Mouse (Mus musculus): ENCODE results near the gene Prkag1.

Prkag1 gene

GRCm38 (mm10) chr15:98793141-98793698 lies 38.1 kb downstream of the Prkag1 start:
- DNase-seq (ENCODE audit: low read depth, low spot score) = no peak

GRCm38 (mm10) chr15:98792233-98793020 lies 38.9 kb downstream of the Prkag1 start:
- no peak for DNase-seq (ENCODE audit: low read depth, low spot score)

GRCm38 (mm10) chr15:98791771-98792170 lies 39.5 kb downstream of the Prkag1 start:
- no peak for DNase-seq (ENCODE audit: low read depth, low spot score)

DNA sequence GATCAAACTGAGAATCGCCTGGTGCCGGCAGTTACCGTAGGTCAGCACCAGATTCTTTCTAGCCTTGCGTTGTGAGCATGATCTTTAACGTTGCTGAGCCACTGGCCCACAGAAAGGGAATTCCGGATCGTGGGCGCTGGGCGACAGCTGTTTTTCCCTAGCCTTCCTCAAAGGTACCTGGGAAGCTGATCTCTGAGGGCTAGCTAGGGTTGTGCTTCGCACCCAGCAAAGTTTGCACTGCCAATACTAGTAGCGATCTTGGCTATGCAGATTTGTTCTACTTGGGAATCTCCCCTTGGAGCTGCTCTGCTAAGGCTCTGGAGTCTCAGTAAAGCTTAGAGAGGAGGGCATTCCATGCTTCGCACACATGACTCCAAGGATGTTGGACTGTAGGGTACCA lies 40.1 kb downstream of the Prkag1 start:
- DNase-seq (ENCODE audit: low read depth, low spot score) = no peak

GRCm38 (mm10) chr15:98790761-98791160 lies 40.6 kb downstream of the Prkag1 start:
- DNase-seq (ENCODE audit: low read depth, low spot score) = no peak

DNA sequence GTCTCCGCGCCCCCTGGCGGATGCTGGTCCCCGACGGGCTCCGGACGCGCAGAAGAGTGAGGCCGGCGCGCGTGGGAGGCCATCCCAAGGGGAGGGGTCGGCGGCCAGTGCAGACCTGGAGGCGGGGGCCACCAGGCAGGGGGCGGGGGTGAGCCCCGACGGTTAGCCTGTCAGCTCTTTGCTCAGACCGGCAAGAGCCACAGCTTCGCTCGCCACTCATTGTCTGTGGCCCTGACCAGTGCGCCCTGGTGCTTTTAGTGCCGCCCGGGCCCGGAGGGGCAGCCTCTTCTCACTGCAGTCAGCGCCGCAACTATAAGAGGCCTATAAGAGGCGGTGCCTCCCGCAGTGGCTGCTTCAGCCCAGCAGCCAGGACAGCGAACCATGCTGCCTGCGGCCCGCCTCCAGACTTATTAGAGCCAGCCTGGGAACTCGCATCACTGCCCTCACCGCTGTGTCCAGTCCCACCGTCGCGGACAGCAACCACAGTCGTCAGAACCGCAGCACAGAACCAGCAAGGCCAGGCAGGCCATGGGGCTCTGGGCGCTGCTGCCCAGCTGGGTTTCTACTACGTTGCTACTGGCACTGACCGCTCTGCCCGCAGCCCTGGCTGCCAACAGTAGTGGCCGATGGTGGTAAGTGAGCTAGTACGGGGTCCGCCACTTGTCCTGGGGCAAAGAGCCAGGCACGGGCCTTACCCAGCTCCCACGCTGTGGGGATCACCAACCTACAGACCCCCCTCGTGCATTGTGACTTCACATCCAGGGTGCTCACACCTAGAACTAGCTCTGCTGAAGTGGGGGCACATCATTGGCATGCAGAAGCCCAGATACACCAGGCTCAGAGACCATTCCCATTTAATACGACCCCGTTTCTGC lies 41.4 kb downstream of the Prkag1 start, which contains the start of gene Wnt1:
Gene Wnt1, plus strand, starts transcription at position 197 of the 875 bp plus-strand sequence.
- no peak for DNase-seq (ENCODE audit: low read depth, low spot score)

DNA sequence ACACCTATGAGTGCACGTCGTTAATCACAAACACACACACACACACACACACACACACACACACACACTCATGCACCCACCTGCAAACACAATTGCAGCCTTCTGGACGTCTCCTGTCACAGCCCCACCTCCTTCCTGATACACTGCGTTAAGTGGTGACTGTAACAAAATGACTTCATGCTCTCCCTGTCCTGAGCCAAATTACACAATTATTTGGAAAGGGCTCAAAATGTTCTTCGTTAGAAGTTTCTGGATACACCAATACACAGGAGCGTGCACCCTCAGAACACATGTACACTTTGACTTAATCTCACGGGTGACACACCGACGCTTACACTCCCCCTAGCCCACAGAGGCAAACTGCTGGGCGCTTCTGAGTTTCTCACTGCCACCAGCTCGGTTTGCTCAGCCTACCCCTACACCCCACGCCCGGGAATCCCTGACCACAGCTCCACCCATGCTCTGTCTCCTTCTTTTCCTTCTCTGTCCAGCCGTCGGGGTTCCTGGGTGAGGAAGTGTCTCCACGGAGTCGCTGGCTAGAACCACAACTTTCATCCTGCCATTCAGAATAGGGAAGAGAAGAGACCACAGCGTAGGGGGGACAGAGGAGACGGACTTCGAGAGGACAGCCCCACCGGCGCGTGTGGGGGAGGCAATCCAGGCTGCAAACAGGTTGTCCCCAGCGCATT lies 42.2 kb downstream of the Prkag1 start:
- DNase-seq (ENCODE audit: low read depth, low spot score) = no peak

- no peak for DNase-seq (ENCODE audit: low read depth, low spot score)
Measured at GRCm38 (mm10) chr15:98787930-98788329, 43.4 kb downstream of the Prkag1 start.

DNA sequence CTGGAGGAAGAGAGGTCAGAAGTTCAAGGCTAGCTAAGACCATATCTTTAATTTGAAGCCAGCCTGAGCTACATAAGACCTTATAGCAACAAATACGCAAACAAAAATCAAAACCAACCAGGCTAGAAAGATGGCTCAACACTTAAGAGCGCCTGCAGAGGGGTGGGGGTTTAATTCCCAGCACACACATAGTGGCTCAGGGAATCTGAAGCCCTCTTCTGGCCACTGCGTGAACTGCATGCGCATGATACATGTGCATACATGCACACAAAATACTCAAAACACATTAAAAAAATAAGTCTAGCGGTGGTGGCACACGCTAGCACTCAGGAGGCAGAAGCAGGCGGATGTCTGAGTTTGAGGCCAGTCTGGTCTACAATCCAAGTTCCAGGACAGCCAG lies 45.6 kb downstream of the Prkag1 start:
- no peak for DNase-seq (ENCODE audit: low read depth, low spot score)

GRCm38 (mm10) chr15:98781166-98781565 lies 50.2 kb downstream of the Prkag1 start:
- no peak for DNase-seq (ENCODE audit: low read depth, low spot score)

GRCm38 (mm10) chr15:98780573-98780972 lies 50.7 kb downstream of the Prkag1 start:
- DNase-seq (ENCODE audit: low read depth, low spot score) = no peak

DNA sequence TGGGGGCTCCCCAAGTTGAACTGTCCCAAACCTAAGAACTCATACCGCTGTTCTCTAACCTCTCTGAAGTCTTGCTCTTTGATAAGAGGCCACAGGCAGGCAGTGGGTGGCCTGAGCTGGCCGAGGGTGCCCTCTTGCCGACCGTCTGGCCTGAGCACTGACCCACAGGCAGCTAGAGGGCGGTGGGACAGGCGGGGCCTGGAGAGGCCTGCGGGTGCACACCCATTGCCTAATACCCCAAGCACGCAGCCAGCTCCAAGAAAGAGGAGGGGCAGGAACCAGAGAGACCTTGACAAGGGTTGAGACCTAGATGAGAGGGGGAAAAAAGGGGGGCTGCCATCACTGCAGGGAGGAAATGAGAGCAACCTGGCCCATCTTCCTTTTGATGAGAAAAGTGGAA lies 51.2 kb downstream of the Prkag1 start:
- DNase-seq (ENCODE audit: low read depth, low spot score) = no peak

DNA sequence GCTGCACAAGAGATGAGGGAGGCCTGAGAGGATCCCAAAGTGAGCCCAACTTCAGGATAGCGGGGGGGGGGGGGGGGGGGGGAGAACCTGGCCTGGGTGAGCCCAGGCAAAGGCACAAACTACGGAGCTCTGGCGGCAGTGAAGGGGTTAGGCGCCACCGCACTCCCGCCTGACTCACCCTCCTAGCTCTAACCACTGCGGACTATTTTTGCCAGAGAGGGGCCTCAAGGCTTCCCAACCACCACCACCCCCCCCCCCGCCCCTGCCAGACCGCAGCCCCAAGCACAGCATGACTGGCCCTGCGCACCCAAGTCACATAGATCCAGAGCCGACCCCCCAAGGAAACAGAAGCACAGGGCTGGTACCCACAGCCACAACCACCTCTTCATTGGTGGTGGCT lies 52.5 kb downstream of the Prkag1 start:
- no peak for DNase-seq (ENCODE audit: low read depth, low spot score)

DNA sequence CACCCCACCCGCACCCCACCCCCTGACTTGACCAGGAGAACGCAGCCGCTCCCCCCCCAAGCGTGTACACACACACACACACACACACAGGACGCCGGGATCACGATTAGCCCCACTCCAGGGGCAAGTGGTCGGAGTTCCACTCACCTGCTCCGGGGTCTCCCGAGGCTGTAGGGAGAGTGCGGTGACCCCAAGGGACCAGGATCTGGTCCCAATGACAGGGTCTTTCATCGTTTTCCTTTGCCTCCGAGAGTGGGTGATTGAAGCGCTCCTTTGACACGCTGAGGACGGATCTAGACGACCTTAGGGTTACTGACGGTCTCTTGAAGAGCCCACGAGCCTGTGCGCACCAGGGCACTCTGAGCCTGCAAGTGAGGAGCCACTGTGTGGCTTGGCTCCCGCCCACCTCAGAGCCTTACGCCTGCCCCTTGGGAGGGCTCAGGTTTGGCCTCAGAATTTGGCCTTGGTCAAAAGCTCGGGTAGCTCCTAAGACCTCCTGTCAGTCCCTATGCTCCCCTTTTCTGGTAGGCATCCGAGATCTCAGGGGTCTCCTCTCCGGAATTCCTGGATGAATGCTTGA lies 53.0 kb downstream of the Prkag1 start:
- no peak for DNase-seq (ENCODE audit: low read depth, low spot score)

DNA sequence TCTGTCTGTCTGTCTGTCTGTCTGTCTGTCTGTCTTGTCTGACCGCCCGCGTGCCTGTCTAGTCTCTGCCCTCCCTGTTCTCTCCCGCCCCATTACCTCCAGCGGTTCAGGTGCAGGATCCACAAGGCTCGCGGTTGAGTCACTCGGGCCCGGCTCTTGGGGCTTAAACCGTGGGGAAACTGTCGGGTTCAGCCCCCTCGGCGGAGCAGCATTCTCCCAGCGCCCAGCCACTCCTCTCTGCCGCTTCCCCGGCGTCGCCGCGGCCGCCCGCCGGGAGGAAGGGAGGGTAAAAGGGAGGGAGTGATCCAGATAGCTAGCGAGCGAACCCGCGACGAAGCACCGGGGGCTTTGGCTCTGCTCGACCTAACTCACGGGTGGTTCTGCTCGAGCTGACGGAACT lies 53.6 kb downstream of the Prkag1 start, which contains the start of gene Wnt10b:
Gene Wnt10b, minus strand, starts transcription at position 389 of the 400 bp plus-strand sequence.
- no peak for DNase-seq (ENCODE audit: low read depth, low spot score)

DNA sequence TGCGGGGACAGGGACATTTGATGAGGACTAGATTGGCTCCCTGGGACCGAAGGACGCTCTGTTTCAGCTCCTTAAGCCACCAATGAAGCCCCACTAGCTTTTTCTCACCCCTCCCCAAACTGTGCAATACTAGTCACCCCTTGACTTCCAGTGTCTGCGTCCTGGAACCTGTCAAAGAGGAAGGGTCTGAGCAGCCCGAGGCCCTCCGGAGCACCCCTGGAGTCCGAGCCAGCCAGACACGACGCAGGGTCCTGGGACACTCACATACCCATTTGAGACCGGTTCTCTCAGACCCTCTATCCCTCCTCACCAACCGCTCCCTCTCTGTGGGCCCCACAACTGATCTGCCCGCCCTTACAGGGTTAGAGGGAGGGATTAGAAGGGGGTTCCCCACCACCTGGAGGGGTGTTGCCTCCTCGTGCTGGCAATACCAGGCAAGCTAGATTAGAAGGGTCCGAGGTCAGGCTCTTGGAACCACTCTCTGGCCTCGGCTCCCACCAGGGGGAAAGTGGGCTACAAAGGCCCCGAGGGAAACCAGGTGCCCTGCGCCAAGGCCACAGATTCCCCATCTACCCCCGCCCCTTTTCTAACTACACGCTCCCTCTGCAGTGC lies 54.2 kb downstream of the Prkag1 start:
- DNase-seq (ENCODE audit: low read depth, low spot score) = no peak

DNA sequence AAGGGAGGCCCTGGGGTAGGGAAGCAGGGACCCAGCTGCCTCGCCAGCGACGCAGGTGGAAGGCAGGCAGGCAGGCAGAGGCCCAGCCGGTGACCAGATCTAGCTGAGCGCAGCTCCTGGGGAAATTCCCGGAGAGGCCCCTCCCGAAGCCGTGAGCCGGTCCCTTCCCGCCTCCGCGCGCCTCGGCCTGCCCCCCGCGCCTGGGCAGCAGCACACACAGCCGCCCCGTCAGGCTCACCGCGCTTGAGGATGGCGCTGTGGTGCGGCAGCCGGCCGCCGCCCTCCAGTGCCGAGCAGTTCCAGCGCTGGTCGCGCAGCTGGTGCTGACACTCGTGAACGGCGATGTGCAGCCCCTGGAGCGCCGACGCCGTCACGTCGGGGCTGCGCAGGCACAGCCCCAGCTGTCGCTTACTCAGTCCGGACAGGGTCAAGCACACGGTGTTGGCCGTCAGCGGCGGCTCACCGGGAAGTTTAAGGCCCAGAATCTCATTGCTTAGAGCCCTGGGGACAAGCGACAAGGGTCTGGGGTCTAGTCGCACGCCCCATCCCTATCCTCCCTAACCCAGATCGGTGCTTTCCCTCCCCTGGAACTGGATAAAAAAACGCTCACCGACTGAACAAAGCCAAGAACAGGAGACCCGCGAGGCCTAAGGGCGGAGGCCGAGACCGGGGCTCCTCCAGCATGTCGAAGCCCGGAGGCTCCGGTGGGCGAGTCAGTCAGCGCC lies 54.9 kb downstream of the Prkag1 start:
- no peak for DNase-seq (ENCODE audit: low read depth, low spot score)

GRCm38 (mm10) chr15:98775533-98775932 lies 55.8 kb downstream of the Prkag1 start:
- DNase-seq (ENCODE audit: low read depth, low spot score) = no peak

DNA sequence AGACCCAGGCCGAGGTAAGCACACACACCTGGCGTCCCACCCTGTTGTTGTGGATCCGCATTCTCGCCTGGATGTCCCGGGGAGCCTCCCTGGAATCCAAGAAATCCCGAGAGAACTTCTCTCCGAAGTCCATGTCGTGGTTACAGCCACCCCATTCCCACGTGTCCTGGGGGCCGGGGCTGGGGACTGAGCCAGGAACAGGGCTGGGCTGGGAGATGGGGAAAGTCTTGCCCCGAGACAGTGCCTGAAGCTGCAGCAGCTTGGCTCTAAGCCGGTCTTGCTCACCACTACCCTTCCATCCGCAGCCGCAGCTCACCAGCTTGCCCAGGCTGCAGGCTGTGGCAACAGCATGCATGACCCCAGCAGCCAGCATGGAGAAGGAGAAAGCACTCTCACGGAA lies 57.2 kb downstream of the Prkag1 start:
- no peak for DNase-seq (ENCODE audit: low read depth, low spot score)

GRCm38 (mm10) chr15:98772511-98773211 lies 58.7 kb downstream of the Prkag1 start:
- no peak for DNase-seq (ENCODE audit: low read depth, low spot score)

Data from forelimb bud, embryonic 11.5 days (tissue).